Mouse (Mus musculus): ENCODE data around the gene Ptms. TPM values are rescaled to one million over a fixed set of nuclear protein-coding genes. Genes with fewer than 3 reads are reported as not detected.
"Not testable (repeated sequence)": the region's sequence is repeated elsewhere in the genome, so short reads cannot be mapped to it uniquely, and the experiment has no call there.

Gene Ptms
- polyA plus RNA-seq, 1 experiment from 2014 or later: 880 TPM

DNA sequence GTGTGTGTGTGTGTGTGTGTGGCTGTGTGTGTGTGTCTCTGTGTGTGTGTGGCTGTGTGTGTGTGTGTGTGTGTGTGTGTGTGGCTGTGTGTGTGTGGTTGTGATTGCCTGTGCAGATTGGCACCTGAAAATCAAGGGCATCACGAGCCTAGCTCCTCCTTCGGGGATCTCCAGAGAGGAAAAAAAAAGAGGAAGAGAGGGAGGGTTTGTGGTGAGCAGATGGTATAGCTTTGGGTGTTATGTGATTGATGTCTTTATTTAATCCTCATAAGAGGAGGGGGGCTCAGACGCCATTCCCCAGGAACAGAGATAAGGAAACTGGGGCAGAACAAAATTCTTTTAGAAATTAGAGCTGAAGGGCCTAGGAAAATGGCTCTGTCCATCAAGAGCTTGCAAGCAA is 21.5 kb downstream of the Ptms start:
- H3K36me3 ChIP-seq (replicated peaks): no peaks in the 10 kb centered on the region
- H3K27me3 ChIP-seq (replicated peaks): no peaks in the 10 kb centered on the region
- WGBS: 35% methylated on average over 3 of the region's 3 CpGs
- no peak overlapping the region for H3K27ac ChIP-seq
- no peak overlapping the region for H3K9ac ChIP-seq
- H3K4me2 ChIP-seq: no peak overlapping the region
- ATAC-seq (replicated peaks): no peak
- H3K4me1 ChIP-seq: peaks cover 6% of the 10 kb centered on the region
- no peak overlapping the region for H3K4me3 ChIP-seq
- no peaks in the 10 kb centered on the region for H3K9me3 ChIP-seq

DNA sequence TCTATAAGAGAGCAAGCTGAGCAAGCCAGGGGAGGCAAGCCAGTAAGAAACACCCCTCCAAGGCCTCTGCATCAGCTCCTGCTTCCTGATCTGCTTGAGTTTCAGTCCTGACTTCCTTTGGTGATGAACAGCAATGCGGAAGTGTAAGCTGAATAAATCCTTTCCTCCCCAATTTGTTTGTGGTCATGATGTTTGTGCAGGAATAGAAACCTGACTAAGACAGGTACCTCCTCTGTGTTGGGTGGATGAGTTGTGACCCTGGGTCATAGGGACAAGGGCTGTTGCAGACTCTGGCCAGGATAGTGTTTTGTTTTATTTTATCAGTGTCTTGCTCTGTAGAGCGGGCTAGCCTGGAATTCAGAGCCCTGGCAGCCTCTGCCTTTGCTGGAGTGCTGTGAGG is 25.8 kb downstream of the Ptms start:
- not testable (repeated sequence) for H3K27ac ChIP-seq; ATAC-seq (replicated peaks); H3K9ac ChIP-seq; H3K36me3 ChIP-seq (replicated peaks); H3K9me3 ChIP-seq; H3K4me1 ChIP-seq; H3K27me3 ChIP-seq (replicated peaks); H3K4me3 ChIP-seq; H3K4me2 ChIP-seq
- 95% methylated on average over 2 of the region's 2 CpGs for WGBS

DNA sequence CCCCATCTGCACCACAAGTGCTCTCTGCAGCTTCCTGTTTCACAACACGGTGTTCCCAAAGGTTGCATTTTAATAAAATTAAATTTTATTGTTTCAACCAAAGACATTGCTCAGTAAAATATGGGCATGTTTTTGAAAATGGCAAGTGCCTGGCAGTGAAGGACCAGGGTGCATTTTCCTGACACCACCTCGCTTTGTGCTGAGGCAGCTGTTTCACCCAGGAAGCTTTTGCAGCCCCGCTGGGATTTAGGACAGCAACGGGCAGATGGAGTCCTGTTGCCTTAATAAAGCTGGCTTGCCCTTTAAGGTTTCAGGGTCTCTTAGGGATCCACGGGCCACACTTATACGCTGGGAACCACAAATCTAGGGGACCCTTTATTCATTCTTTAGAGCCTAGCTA is 28.9 kb downstream of the Ptms start:
- Histone ChIP-seq H3K4me3 (no peak overlapping the region), H3K27ac (no peak overlapping the region), H3K4me2 (no peak overlapping the region), H3K36me3 (replicated peaks) (no peaks in the 10 kb centered on the region), H3K9me3 (no peaks in the 10 kb centered on the region), H3K27me3 (replicated peaks) (no peaks in the 10 kb centered on the region), H3K9ac (no peak overlapping the region), H3K4me1 (no peaks in the 10 kb centered on the region)
- no peak for ATAC-seq (replicated peaks)
- WGBS: 72% methylated on average over 6 of the region's 6 CpGs

DNA sequence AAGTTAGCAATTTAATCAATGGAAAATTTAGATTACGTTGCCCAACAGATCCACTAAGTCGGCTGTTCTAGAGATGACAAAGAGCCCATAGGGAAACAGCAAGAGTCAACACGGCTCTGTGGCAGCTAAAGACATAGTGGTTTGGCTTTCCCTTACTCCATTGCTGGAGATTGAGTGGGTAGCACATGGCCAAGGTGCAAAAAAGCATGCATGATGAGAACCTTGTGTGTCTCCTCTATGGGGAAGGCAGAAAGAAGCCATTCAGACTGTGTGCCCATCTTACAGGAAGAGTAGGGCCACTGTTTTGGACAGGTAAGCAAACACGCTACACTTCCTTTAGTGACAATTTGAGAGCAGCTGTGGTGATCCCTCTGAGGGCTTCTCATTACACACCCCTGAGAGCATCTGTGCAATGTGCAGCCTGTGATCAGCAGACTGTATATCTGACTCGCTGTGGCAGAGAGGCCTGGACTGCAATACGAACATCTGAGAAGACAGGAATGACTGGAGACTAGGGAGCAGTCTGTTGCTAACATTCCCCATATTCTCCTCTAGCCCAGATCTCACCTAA is 31.3 kb downstream of the Ptms start:
- no peak overlapping the region for H3K4me2 ChIP-seq
- no peak overlapping the region for H3K27ac ChIP-seq
- no peaks in the 10 kb centered on the region for H3K4me1 ChIP-seq
- WGBS: 92% methylated on average over 6 of the region's 6 CpGs
- no peaks in the 10 kb centered on the region for H3K36me3 ChIP-seq (replicated peaks)
- H3K27me3 ChIP-seq (replicated peaks): no peaks in the 10 kb centered on the region
- no peak overlapping the region for H3K4me3 ChIP-seq
- no peak for ATAC-seq (replicated peaks)
- no peaks in the 10 kb centered on the region for H3K9me3 ChIP-seq
- no peak overlapping the region for H3K9ac ChIP-seq

DNA sequence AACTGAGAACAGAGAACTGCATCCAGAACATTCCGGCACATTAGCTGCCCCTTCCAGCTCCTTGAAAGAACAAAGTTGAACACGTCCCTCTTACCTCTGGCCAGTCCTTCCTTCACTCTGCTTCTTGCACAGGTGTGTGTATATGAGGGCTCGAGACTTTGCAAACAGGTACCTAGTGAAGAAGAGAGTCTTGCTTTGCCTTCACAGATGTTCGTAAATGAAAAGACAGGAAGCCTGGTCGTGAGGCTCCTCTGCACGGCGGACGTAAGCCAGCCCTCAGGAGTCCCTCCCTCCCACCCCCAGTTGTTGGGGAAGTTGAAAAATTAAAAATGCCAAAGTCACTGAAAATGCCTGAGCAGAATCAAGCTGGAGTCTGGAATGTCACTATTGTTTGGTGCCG is 31.9 kb downstream of the Ptms start, which contains the start of gene Cd4:
Cd4 (minus strand) TSS at position 236 of the 400 bp plus-strand sequence.
- ATAC-seq (replicated peaks): no peak
- Histone ChIP-seq H3K4me1 (no peaks in the 10 kb centered on the region), H3K4me3 (no peak within 1 kb of the TSS), H3K36me3 (replicated peaks) (no peaks in the 10 kb centered on the region), H3K9ac (no peak within 1 kb of the TSS), H3K9me3 (no peaks in the 10 kb centered on the region), H3K27ac (no peak within 1 kb of the TSS), H3K4me2 (no peak within 1 kb of the TSS), H3K27me3 (replicated peaks) (no peaks in the 10 kb centered on the region)
- 91% methylated on average over 9 of the region's 9 CpGs for whole genome bisulfite sequencing

DNA sequence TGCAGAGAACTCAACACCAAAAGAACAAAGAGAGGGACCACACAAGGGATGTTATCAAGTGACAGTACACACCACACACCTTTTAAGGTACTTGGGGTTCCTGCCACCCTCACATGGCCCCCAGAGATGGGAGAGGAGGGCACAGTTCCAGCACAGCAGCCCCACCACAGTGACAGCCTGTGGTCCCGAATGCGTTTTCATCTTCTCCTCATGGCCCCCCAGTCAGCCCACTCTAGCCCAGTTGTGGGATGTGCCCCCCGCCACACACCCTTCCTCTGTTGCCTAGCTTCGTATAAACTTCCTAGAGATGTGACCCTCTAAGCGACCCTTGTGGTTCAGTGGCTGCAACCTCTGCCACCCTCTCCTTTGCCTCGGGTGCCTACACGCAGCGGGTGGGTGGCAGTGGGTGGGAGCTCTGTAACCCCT is 33.9 kb downstream of the Ptms start:
- Histone ChIP-seq H3K36me3 (replicated peaks) (no peaks in the 10 kb centered on the region), H3K9ac (no peak overlapping the region), H3K9me3 (no peaks in the 10 kb centered on the region), H3K4me2 (no peak overlapping the region), H3K27me3 (replicated peaks) (no peaks in the 10 kb centered on the region), H3K27ac (no peak overlapping the region), H3K4me3 (no peak overlapping the region), H3K4me1 (no peaks in the 10 kb centered on the region)
- WGBS: 96% methylated on average over 8 of the region's 8 CpGs
- ATAC-seq (replicated peaks): no peak

DNA sequence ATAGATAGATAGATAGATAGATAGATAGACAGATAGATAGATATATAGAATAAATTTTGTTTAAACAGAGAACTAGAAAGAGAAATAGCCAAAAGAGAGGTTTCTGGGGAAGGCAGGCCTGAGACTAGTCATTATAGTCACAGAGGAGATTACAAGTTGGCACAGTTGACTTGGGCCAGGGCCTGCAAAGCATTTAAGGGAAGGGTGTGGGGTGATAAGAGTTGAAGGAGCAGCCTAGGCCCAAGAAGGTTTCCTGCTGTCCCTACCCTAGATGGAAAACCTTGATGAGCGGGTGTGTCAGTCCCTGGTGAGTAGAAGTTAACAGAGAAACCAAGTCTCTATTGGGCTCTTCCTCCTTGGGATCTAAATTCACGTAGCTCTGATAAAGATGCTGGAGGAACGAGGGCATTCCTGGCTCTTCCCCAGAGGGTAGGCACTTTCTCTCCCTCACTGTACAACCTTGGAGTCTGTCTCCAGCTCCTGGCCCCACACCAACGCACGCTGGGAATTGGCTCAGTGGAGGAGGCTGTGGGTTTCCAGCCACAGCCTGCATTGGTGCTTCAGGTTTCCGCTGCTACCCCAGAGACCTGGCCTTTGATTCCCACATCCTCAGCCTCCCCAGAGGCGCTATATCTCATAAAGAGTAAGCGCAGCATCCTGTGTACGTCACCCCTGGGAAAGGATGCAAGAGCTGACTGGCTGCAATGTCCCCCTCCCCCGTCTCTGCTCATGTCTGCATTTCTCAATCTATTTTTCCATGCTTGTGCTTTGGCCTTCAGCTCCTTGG is 35.0 kb downstream of the Ptms start:
- Histone ChIP-seq H3K36me3 (replicated peaks) (no peaks in the 10 kb centered on the region), H3K9me3 (no peaks in the 10 kb centered on the region), H3K4me3 (no peak overlapping the region), H3K4me1 (no peaks in the 10 kb centered on the region), H3K4me2 (no peak overlapping the region), H3K27me3 (replicated peaks) (no peaks in the 10 kb centered on the region), H3K27ac (no peak overlapping the region), H3K9ac (no peak overlapping the region)
- no peak for ATAC-seq (replicated peaks)
- WGBS: 72% methylated on average over 10 of the region's 10 CpGs

DNA sequence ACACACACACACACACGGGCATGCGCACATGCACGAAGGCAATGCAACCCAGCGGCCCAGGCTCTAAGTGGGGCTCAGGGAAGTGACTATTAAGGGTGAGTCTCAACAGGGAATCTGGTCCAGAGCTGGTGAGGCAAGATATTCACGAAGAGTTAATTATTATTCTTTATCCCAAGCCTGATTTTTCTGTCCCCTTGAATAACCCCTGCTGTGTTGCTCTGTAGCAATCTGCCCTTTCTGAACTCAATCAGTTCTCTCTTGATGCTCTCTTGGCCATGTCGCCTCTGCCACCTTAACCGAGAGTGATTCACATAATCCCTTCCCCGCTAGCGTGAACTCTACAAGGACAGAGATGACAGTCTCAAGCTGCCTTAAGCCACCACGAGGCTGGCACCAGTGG is 36.6 kb downstream of the Ptms start:
- Histone ChIP-seq H3K4me2 (no peak overlapping the region), H3K9ac (no peak overlapping the region), H3K4me3 (no peak overlapping the region), H3K4me1 (no peaks in the 10 kb centered on the region), H3K27ac (no peak overlapping the region), H3K36me3 (replicated peaks) (no peaks in the 10 kb centered on the region), H3K27me3 (replicated peaks) (no peaks in the 10 kb centered on the region), H3K9me3 (no peaks in the 10 kb centered on the region)
- WGBS: 58% methylated on average over 10 of the region's 10 CpGs
- ATAC-seq (replicated peaks): no peak

DNA sequence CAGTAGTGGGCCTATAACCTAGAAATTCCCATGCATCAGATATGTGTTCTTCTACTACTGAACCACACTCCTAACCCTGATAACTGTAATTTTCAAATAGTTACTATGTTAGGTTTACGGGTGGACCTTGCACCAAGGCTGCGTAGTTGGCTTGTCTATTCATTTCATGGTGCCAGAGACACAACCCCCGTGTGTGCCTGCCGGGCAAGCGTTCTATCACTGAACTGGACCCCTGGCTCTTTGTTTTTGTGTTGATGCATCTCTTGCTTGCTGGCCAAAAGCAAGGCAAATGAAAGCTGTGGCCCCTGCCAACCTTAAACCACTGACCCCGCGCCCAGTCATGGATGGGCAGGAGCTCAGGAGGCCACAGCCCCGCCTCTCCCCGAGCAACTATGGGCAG is 38.1 kb downstream of the Ptms start:
- Histone ChIP-seq H3K27ac (no peak overlapping the region), H3K9ac (no peak overlapping the region), H3K4me3 (no peak overlapping the region), H3K4me1 (no peaks in the 10 kb centered on the region), H3K4me2 (no peak overlapping the region), H3K9me3 (no peaks in the 10 kb centered on the region), H3K36me3 (replicated peaks) (no peaks in the 10 kb centered on the region), H3K27me3 (replicated peaks) (no peaks in the 10 kb centered on the region)
- ATAC-seq (replicated peaks): no peak
- 94% methylated on average over 9 of the region's 9 CpGs for WGBS

DNA sequence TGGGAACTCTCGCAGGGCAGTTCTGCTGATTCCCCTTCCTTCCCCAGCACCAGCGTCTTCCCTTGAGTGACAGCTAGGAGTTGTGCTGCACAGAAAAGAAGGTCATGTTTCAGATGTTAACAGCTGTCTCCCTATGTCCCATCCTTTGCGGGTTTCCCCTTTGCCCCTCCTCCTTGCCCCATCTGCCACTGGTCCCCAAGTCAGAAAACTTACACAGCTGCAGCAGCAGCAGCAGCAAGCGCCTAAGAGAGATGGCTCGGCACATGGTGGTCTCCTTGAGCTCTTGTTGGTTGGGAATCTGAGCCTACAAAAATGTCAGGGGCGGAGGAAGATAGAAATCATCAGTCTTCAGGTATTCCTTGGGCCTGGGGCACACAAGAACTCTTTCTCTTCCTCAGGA is 40.5 kb downstream of the Ptms start:
- no peaks in the 10 kb centered on the region for H3K27me3 ChIP-seq (replicated peaks)
- 66% methylated on average over 6 of the region's 6 CpGs for WGBS
- H3K4me2 ChIP-seq: no peak overlapping the region
- H3K4me1 ChIP-seq: no peaks in the 10 kb centered on the region
- no peaks in the 10 kb centered on the region for H3K36me3 ChIP-seq (replicated peaks)
- no peak overlapping the region for H3K27ac ChIP-seq
- no peaks in the 10 kb centered on the region for H3K9me3 ChIP-seq
- ATAC-seq (replicated peaks): no peak
- H3K4me3 ChIP-seq: no peak overlapping the region
- no peak overlapping the region for H3K9ac ChIP-seq

DNA sequence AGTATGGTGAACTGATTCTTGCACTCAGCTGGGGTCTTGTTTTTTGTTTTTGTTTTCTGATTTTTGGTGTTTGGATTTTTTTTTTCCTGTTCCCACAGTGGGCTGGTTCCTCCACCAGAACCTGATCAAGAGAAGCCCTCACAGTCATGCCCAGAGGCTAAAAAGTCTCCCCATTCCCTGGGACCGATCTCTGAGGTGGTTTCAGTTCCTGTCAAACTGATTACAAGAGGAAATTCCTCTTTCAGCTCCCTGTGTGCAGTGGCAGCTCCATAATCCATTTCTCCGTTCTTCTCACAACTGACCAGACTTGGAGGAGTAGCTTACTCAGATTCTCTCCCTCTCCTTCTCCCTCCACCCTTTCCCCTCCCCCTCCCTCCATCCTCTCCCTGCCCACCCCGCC is 45.6 kb downstream of the Ptms start:
- H3K9me3 ChIP-seq: no peaks in the 10 kb centered on the region
- ATAC-seq (replicated peaks): no peak
- no peak overlapping the region for H3K4me3 ChIP-seq
- H3K27me3 ChIP-seq (replicated peaks): no peaks in the 10 kb centered on the region
- no peak overlapping the region for H3K4me2 ChIP-seq
- no peak overlapping the region for H3K9ac ChIP-seq
- no peaks in the 10 kb centered on the region for H3K4me1 ChIP-seq
- H3K27ac ChIP-seq: no peak overlapping the region
- H3K36me3 ChIP-seq (replicated peaks): no peaks in the 10 kb centered on the region
- 60% methylated on average over 2 of the region's 3 CpGs for WGBS

DNA sequence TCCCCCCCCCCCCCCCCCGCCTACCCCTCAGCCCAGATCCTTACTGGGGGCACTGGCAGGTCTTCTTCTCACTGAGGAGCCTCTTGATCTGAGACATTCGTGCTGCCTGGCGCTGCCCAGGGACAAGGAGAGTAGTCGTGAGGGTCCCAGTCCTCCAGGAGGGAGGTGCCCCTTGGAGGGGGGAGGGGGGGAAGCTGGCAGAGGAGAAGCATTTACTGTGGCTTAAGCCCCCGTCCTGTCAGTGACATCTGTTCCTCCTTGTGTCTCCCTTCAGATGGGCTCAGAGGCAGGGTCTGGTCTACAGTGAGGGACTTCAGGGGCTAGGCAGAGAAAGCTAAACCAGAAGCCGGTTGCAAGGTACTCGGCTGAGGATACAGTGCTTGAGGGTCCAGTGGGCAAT is 53.3 kb downstream of the Ptms start:
- Histone ChIP-seq H3K9me3 (no peaks in the 10 kb centered on the region), H3K4me2 (no peak overlapping the region), H3K27ac (no peak overlapping the region), H3K4me3 (no peak overlapping the region), H3K4me1 (peaks cover 40% of the 10 kb centered on the region), H3K36me3 (replicated peaks) (no peaks in the 10 kb centered on the region), H3K27me3 (replicated peaks) (no peaks in the 10 kb centered on the region), H3K9ac (no peak overlapping the region)
- 45% methylated on average over 6 of the region's 7 CpGs for WGBS
- ATAC-seq (replicated peaks): no peak

DNA sequence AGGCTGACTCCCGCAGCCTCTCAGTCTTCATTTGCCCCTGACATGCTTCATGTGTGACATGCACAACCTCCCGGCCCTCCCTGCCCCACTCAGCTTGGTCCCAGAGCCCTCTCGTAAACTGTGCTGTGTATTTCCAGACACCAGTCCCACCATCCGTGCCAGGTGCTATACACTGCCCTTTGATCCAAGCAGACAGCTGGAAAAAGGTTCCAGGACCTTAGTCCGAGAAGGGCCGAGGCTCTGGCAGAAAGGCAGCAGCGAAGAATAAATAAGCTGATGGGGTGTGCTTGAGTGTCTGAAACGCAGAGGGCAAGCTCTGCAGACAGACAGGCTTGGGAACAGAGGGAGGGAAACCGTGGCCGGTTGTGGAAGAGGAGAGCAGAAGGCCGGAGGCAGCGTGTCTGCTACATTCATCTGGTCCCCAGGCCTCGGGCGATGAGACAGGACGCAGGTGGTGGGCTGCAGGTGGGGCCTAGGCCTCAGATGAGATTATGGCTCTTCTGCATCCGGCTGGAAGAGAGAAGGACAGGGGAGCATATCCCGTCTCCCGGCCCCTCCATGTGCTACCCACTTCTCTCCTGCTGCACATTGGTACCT is 54.0 kb downstream of the Ptms start:
- no peaks in the 10 kb centered on the region for H3K36me3 ChIP-seq (replicated peaks)
- no peak overlapping the region; the same call in 1 of the 2 replicates for H3K9ac ChIP-seq
- peaks cover 47% of the 10 kb centered on the region for H3K4me1 ChIP-seq
- WGBS: 52% methylated on average over 18 of the region's 18 CpGs
- peak overlapping the region; percentile 97 for H3K27ac ChIP-seq
- H3K9me3 ChIP-seq: no peaks in the 10 kb centered on the region
- H3K27me3 ChIP-seq (replicated peaks): no peaks in the 10 kb centered on the region
- no peak overlapping the region for H3K4me2 ChIP-seq
- no peak for ATAC-seq (replicated peaks)
- no peak overlapping the region for H3K4me3 ChIP-seq

Measured in midbrain, embryonic 15.5 days (tissue).